Mouse (Mus musculus) hematopoietic stem cell, adult 5-6 weeks (primary cell): ENCODE measurements around the gene Plekhs1. TPM values are rescaled to one million over a fixed set of nuclear protein-coding genes. Genes with fewer than 3 reads are reported as not detected.
A peak's percentile ranks its signal among the peaks of the same experiment; 100 is the strongest.
"Not testable (repeated sequence)": the region's sequence is repeated elsewhere in the genome, so short reads cannot be mapped to it uniquely, and the experiment has no call there.

Source experiments
- ATAC-seq, 2 experiments: fragments of 125-278 bp in 1 of 2; replicated peaks in 1 of 2; 2 replicates each; pipeline ENCODE4 v1.8.0; 2016 to 2017; ENCODE audit warnings: inconsistent platforms in 2 of 2, mild to moderate bottlenecking in 2 of 2, moderate number of reproducible peaks in 2 of 2, low read depth in 1 of 2, moderate TSS enrichment in 1 of 2; ENCODE audit not compliant: low FRiP score in 2 of 2, poor library complexity in 2 of 2, severe bottlenecking in 2 of 2, insufficient read depth in 1 of 2, low TSS enrichment in 1 of 2
- total RNA-seq: library from RNA; stranded (forward); fragments of 172-1452, 232-1000 nt; gene quantifications from 2 replicates; pipeline ENCODE4 v1.2.3, GENCODE M21; 2017

The Plekhs1 gene
- total RNA-seq, 1 experiment from 2014 or later, result not detected

- no peak for ATAC-seq
Measured at GRCm38 (mm10) chr19:56485376-56486271, 24.2 kb downstream of the Plekhs1 start.

- no peak for ATAC-seq
Measured at GRCm38 (mm10) chr19:56486926-56487325, 25.5 kb downstream of the Plekhs1 start.

GRCm38 (mm10) chr19:56487339-56487738 lies 25.9 kb downstream of the Plekhs1 start:
- ATAC-seq, result no peak

GRCm38 (mm10) chr19:56489601-56490000 lies 28.2 kb downstream of the Plekhs1 start:
- no peak for ATAC-seq

GRCm38 (mm10) chr19:56494157-56494556 lies 32.7 kb downstream of the Plekhs1 start:
- ATAC-seq, result not testable (repeated sequence)

- ATAC-seq, result not testable (repeated sequence)
Measured at GRCm38 (mm10) chr19:56503069-56503468, 41.6 kb downstream of the Plekhs1 start.

GRCm38 (mm10) chr19:56503525-56503924 lies 42.1 kb downstream of the Plekhs1 start:
- not testable (repeated sequence) for ATAC-seq

GRCm38 (mm10) chr19:56511207-56511606 lies 49.8 kb downstream of the Plekhs1 start:
- ATAC-seq, result not testable (repeated sequence)

- ATAC-seq, result not testable (repeated sequence)
Measured at GRCm38 (mm10) chr19:56513527-56513926, 52.1 kb downstream of the Plekhs1 start.

GRCm38 (mm10) chr19:56519408-56519807 lies 58.0 kb downstream of the Plekhs1 start:
- not testable (repeated sequence) for ATAC-seq

- peak; percentile 96 for ATAC-seq
Measured at GRCm38 (mm10) chr19:56530529-56530928, 69.1 kb downstream of the Plekhs1 start.

- no peak for ATAC-seq
Measured at GRCm38 (mm10) chr19:56531251-56531650, 69.8 kb downstream of the Plekhs1 start.

- ATAC-seq, result no peak
Measured at GRCm38 (mm10) chr19:56533291-56534071, 72.0 kb downstream of the Plekhs1 start.

GRCm38 (mm10) chr19:56534337-56534736 lies 72.9 kb downstream of the Plekhs1 start:
- ATAC-seq, result no peak

- ATAC-seq, result no peak; a peak in 1 of 4 replicates
Measured at GRCm38 (mm10) chr19:56535064-56535463, 73.6 kb downstream of the Plekhs1 start.

- ATAC-seq, result no peak
Measured at GRCm38 (mm10) chr19:56535765-56536164, 74.3 kb downstream of the Plekhs1 start.
